Mouse (Mus musculus) bone marrow macrophage, adult 2 months (primary cell): Measurements from ENCODE around the gene Usp49. TPM values are rescaled to one million over a fixed set of nuclear protein-coding genes. Genes with fewer than 3 reads are reported as not detected.

Source experiments
- H3K27ac ChIP-seq: 2 replicates; pipeline ENCODE4 v1.5.1; 2012; ENCODE audit warnings: low read depth, low read length; ENCODE audit not compliant: insufficient read depth
- H3K4me1 ChIP-seq: 2 replicates; pipeline ENCODE4 v1.6.1; 2012; ENCODE audit warnings: low read length; ENCODE audit not compliant: control insufficient read depth, insufficient read depth
- H3K4me3 ChIP-seq: 2 replicates; pipeline ENCODE4 v1.5.1; 2012; ENCODE audit warnings: mild to moderate bottlenecking, low read length, moderate library complexity; ENCODE audit not compliant: insufficient read depth
- CTCF ChIP-seq: IDR thresholded peaks from 2 replicates; pipeline ENCODE4 v1.5.1; 2012; ENCODE audit warnings: low read depth, mild to moderate bottlenecking, low read length, moderate library complexity
- POLR2A ChIP-seq: IDR thresholded peaks from 2 replicates; pipeline ENCODE4 v1.6.1; 2012; ENCODE audit warnings: mild to moderate bottlenecking, low read depth, low read length, borderline replicate concordance
- polyA plus RNA-seq: library from polyadenylated mRNA; stranded (reverse); fragments of >200 nt; gene quantifications from 2 replicates; pipeline ENCODE4 v1.2.4, GENCODE M21; 2012; ENCODE audit not compliant: missing spikeins, insufficient read depth, insufficient read length

The Usp49 gene
- polyA plus RNA-seq, 1 experiment: 8.6 TPM

DNA sequence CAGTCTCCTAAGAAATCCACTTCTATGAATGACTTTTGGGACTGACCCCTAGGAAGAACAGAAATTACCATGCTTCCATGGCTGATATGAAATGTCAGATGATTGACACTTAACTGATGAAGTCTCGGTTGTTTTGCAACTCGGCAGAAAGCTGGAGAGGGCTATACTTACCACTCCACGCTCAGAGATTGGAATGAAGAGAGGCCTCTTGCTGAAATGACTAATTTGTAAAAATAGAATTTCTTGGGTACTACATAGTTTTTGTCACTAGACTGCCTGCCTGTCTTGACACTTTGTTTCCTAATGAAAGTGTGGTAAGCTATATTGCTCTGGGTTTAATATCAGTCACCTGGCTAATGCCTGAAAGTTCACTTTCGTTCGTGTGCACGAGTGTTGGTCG, 34.0 kb downstream of the Usp49 start:
- Histone ChIP-seq H3K4me3 (no peak overlapping the region), H3K4me1 (peaks cover 27% of the 10 kb centered on the region), H3K27ac (no peak overlapping the region)
- TF ChIP-seq POLR2A (no peak), CTCF (no peak)

DNA sequence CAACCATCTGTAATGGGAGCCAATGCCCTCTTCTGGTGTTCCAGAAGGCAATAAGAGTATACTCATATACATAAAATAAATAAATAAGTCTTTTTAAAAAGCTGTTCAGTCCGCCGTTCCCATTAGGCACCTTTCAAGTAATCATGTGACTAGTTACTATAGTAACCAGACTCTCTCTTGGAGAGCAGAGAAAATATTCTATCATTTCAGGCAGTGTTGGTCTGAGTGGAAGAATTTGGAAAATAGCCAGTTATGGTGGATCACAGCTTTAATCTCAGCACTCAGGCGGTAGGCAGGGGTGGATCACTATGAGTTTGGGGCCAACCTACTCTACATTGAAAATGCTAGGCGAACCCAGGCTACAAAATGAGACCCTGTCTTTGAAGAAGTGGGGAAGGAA, 38.7 kb downstream of the Usp49 start:
- H3K4me3 ChIP-seq: no peak overlapping the region

DNA sequence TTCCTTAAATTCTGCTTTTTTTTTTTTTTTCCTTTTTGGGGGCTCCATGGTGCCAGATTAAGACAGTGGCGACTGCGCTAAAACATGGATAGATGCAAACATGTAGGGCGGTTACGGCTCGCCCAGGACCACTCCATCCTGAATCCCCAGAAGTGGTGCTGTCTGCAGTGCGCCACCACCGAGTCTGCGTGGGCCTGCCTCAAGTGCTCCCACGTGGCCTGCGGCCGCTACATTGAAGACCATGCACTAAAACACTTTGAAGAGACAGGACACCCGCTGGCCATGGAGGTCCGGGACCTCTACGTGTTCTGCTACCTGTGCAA, 41.5 kb downstream of the Usp49 start:
- Histone ChIP-seq H3K4me3 (peak overlapping the region; percentile 45), H3K4me1 (peaks cover 13% of the 10 kb centered on the region), H3K27ac (no peak overlapping the region)
- TF ChIP-seq POLR2A: no peak

More for the DNA sequence above, 38.7 kb downstream of the Usp49 start:
- TF ChIP-seq POLR2A (no peak), CTCF (no peak)
- Histone ChIP-seq H3K27ac (no peak overlapping the region), H3K4me1 (peaks cover 21% of the 10 kb centered on the region)

DNA sequence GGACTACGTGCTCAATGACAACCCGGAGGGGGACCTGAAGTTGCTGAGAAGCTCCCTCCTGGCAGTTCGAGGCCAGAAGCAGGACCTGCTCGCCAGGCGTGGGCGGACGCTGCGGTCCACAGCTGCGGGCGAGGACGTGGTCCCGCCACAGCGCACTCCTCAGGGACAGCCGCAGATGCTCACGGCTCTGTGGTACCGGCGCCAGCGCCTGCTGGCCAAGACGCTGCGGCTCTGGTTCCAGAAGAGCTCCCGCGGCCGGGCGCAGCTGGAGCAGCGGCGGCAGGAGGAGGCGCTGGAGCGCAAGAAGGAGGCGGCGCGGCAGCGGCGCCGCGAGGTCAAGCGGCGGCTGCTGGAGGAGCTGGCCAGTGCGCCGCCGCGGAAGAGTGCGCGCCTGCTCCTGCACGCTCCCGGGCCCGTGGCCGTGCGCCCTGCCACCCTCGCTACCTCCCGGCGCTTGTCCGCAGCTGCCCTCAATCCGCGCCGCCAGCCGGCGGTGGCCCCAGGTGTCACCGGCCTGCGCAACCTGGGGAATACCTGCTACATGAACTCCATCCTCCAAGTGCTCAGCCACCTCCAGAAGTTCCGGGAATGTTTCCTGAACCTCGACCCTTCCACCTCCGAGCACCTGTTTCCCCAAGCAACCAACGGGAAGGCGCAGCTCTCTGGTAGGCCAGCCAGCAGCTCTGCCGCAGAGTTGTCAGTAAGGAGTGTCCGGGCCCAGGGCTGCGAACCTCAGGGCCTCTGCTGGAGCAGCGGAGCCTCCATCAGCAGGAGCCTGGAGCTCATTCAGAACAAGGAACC, 42.0 kb downstream of the Usp49 start:
- no peak for TF ChIP-seq POLR2A
- Histone ChIP-seq H3K27ac (no peak overlapping the region), H3K4me3 (peak overlapping the region; percentile 45), H3K4me1 (peaks cover 17% of the 10 kb centered on the region)

DNA sequence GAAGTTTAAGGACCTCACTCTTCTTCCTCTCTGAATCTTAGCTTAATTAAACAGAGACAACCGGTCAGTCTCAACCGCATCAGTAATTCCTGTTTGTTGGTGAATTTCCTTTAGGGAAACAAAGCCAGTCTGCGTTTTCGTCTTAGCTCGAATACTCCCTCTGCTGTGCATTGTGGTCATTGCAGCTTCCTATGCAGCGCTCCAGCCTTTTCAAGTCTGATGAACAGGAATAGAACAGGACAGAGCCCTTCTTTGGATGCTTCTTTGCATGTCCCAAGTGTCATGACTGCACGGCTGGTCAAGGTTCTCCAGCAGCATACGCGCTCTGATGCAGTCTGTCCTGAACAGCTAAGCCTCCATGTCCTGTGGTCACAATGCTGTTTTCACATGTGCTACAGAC, 46.1 kb downstream of the Usp49 start:
- Histone ChIP-seq H3K27ac (no peak overlapping the region), H3K4me1 (peaks cover 11% of the 10 kb centered on the region), H3K4me3 (no peak overlapping the region)
- no peak for TF ChIP-seq POLR2A
- TF ChIP-seq CTCF: peak; percentile 58; the same call in 1 of the 2 replicates

DNA sequence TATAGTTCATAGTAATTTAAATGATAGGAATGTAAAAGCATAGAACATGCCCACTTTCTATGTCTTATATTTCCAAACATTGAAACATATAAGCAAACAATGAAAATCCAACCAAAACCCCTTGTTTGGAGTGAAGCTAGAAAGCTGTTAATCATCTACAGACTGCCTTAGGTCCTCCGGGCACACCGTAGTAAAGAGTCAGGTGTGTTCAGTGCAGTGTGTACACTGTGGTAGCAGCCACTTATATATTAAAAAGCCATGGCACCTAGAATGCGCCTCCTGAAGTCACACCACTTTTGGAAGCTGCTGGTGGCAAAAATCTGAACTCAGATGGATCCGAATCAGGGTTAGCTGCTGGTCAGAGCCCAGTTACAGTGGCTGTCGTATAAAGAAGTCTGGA, 47.7 kb downstream of the Usp49 start:
- Histone ChIP-seq H3K27ac (no peak overlapping the region), H3K4me1 (peaks cover 9% of the 10 kb centered on the region), H3K4me3 (no peak overlapping the region)
- TF ChIP-seq POLR2A (no peak), CTCF (no peak)

DNA sequence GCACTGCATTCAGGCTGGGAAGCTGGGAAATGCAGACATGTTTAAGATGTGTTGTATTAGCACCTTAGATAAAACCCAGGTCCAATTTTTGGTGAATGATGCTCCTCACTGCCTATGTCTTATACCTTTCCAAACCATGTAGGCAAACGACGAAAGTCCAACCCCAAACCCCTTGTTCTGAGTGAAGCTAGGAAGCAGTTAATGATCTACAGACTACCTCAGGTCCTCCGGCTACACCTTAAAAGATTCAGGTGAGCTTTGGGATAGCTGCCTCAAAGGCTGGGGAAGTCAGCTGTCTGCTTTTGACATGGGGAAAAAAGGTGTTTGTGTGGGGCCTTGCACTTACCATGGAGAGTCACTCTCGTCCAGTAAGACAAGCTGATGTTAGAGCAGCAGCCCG, 48.2 kb downstream of the Usp49 start:
- peaks cover 9% of the 10 kb centered on the region for H3K4me1 ChIP-seq
- no peak overlapping the region for H3K27ac ChIP-seq
- H3K4me3 ChIP-seq: no peak overlapping the region
- no peak for TF ChIP-seq POLR2A
- no peak for TF ChIP-seq CTCF

DNA sequence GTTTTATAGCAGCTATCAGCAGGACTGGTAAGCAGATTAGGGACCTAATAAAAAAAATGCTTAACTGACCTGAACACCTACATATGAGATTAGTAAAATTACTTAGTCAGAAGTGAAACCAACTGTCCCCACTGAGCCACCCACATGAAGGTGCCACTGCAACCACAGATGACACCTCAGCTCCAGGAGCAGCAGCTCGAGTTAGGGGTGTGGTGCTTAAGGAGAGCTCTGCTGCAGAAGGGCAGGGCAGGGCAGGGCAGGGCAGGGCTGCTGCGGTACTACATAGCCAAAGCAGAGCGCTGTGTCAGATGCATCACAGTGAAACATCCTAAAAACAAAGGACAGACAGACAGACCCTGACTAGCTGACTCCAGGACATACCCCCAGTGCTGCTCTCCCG, 52.3 kb downstream of the Usp49 start:
- H3K4me1 ChIP-seq: peaks cover 4% of the 10 kb centered on the region
- H3K27ac ChIP-seq: no peak overlapping the region
- H3K4me3 ChIP-seq: no peak overlapping the region
- TF ChIP-seq CTCF (no peak), POLR2A (no peak)

DNA sequence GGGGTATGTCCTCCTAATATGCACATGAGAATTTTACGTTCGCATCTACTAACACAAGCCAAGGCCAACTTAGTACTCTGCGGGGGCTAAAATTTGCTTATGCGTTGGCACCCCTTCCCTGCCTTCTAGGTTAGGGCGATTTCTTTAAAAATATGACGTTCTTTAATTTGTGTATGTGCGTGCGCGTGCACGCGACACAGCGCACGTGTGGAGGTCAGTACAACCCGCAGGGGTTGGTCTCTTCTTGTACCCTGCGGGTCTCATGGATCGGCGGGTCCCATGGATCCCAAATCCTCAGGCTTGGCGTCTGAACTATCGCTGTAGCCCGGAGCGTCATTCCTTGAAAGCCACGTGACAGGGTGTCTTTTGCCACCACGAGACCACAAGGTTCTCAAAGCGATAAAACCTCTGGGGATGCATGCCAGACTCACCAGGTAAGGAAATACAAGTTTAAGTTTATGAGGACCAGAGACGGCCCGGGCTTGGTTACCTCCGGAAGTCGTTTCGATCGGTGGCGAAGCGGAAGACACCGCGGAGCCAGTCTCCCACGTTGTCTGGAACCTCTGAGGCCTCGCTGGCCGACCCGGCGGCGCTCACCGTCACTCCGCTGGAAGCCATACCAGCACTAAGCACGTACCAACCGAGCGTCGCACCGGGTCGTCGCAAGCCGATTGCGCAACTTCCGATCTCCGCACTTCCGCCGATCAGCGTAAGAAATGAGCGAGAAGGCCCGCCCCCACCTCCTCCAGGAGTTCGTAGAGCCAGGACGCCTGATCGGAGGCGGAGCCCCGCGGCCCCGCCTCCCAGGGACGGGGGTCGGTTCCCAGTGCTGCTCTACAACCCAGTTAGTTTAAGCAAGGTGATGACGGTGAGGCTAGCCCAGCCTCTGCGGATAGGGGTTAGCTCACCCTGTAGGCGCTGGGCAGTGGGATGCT, 57.2 kb downstream of the Usp49 start:
- Histone ChIP-seq H3K27ac (peak overlapping the region; percentile 61), H3K4me3 (peak overlapping the region; percentile 77), H3K4me1 (peaks cover 12% of the 10 kb centered on the region)
- no peak for TF ChIP-seq CTCF
- TF ChIP-seq POLR2A: no peak

DNA sequence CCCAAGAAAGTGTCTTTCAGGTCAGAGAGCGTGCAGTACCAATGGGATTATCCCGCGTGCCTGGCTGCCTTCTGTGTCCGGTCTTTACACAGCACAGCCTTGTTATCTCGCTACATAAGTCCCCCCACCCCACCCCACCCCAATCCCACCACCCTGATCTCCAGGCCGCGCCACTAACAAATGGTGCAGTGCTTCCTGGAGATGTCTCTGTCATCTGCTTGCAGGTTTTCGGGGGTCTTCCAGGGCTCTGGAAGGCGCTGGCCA, 57.8 kb downstream of the Usp49 start, which contains the start of gene Tomm6:
TSS of gene Tomm6 (minus strand) at position 43 of the 264 bp plus-strand sequence.
- no peak for TF ChIP-seq POLR2A
- TF ChIP-seq CTCF: no peak
- peak within 1 kb of the TSS; percentile 61 for H3K27ac ChIP-seq
- H3K4me3 ChIP-seq: peak within 1 kb of the TSS; percentile 77
- peaks cover 14% of the 10 kb centered on the region for H3K4me1 ChIP-seq
